Mouse (Mus musculus) heart, postnatal 25 days (tissue): ENCODE data around the gene Neurl1b. TPM values are rescaled to one million over a fixed set of nuclear protein-coding genes. Genes with fewer than 3 reads are reported as not detected.

Experiments used
- DNase-seq: peaks from one replicate; pipeline ENCODE4 v3.0.0; 2022; ENCODE audit warnings: low spot score
- intact Hi-C: fragments of 180-260 bp; cut with DNase I; formaldehyde crosslinking; loops from one replicate; pipeline ENCODE4 v1.15.1; 2025
- total RNA-seq, 2 experiments: library from RNA; stranded (reverse); gene quantifications; 2 replicates each; pipeline ENCODE4 v1.2.3; 2021

The Neurl1b gene
- total RNA-seq, 2 experiments from 2014 or later = 4.7 to 6.3 TPM

DNA sequence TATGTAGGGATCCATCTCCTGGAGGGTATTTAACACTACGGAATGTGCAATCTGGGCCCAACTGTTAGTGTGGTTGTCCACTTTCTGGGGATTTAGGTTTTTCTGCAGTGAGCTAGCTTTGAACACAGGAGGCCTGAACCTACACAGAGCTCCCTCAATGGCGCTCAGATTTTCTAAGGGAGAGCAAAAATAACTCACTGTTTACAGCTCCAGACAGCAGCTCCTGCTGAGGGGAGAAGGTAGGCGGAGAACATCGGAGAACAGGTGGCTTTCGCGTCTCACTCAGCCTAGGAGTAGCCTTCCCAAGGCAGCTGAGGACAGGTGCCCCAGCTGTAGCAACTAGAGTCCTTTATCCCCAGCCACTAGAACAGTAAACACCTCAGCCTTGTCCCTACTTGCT lies 27.6 kb downstream of the Neurl1b start:
- intact Hi-C loops = no loop called here
- no peak for DNase-seq

DNA sequence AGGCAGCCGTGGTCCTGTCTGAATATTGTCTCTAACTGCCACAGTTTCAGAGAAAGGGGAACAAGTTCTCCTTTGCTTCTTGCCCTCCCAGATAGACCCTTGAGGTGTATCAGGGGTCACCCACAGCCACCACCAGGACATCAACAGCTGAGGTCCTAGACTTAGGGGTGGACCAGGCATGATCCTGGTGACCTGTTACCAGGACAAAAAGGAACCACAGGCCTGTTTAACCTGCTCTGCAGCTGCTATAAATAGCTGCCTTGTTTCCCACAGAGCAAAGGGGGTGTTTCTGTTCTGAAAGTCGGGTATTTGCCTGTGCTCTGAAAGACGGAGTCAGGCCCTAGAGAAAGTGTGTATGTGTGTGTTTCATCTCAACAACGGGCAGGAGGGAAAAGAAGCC lies 29.2 kb downstream of the Neurl1b start:
- intact Hi-C loops = no loop called here

DNA sequence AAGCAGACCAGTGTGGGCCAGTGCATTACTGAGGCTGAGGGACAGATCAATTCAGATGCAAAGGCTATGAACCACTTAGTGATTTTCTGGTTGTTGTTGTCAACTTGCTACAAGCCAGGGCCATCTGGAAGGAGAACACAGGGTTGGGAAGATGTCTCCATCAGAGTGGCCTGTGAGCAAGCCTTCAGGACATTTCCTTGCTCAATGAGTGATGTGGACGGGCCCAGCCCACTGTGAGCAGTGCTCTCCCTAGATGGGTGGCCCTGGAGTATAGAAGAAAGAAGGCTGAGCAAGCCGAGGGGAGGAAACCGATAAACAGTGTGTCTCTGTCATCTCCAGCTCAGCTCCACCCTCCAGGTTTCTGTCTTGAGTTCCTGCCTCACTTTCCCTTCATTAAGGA lies 34.8 kb downstream of the Neurl1b start:
- DNase-seq = no peak
- intact Hi-C loops = no loop called here

More for the DNA sequence above, 29.2 kb downstream of the Neurl1b start:
- no peak for DNase-seq

DNA sequence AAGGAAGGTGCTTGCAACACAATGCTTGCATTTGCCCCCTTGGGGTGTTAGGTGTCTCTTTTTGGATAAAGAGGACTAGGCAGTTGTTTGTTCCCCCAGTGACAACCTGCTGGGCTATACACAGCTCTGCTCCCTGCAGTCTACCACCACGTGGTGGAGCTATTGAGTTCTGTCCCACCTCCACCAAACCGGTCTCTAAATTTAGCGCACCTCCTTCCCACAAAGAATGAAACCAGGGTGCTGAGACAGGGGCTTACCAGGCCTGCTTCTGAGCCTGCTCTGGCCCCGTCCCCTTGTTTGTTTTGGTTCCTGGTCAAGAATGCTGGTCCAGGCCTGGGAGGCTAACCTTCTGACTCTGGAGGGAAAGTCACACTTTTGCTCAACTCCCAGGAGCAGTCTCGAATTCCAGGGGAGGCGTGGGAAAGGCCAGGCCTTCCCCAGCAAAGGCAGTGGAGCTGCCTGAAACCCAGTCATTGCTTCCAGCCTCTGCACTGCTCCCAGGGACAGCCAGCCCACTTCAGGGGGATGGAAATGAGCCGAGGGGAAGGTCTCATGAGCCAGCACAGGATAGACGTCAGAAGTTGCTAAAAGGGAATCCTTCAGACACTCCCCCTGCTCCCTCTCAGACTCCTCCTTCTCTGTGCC lies 37.1 kb downstream of the Neurl1b start:
- intact Hi-C loops = loop anchor here (1.0 kb wide), 1 partner anchor 137 kb away; no protein-coding TSS in a partner anchor

DNA sequence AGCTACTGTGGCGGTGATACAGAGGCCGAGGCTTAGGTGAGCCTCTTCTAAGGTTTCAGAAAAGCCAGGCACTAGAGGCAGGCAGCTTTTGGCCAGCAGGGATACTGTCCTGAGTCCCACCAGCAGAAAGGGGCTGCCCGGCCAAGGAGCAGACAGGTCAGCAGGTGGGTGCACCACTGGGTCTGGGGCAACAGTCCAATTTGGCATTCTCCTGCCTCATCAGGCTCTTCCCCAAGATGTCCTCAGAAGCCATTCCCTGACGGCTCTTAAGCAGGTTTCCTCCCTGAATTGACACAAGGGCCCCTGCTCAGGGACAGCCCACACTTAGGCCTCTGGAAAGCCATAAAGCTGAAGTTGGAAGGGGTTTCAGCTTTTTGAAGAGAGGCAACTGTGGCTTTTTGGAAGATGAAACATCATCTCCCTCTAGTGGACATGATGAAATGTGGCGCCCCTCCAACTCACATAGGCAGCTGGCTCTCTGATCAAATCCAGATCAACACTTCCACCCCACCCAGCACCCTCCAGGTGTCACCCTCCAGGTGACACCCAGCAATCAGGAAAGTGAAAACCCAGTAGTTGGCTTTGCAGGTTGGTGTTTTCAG lies 37.8 kb downstream of the Neurl1b start:
- intact Hi-C loops = loop anchor here (1.0 kb wide), 1 partner anchor 138 kb away; no protein-coding TSS in a partner anchor
- peak; percentile 40 for DNase-seq

More for the DNA sequence above, 37.1 kb downstream of the Neurl1b start:
- peak; percentile 44 for DNase-seq

DNA sequence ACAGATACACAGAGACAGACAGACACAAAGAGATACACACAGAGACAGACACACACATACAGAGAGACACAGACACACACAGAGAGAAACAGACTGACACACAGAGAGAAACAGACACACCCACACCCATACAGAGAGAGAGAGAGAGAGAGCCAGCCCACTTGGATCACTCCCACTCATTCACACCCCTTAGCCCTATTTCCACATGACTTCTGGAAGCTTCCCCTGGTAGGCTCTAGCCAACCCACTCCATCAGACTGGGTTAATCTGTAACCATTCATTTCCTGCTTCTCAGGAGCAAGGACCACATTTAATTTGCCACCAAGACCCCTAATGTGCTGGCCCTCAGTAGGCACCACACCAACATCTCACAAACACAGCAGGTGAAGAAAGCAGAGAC lies 42.9 kb downstream of the Neurl1b start:
- DNase-seq = no peak
- intact Hi-C loops = no loop called here

DNA sequence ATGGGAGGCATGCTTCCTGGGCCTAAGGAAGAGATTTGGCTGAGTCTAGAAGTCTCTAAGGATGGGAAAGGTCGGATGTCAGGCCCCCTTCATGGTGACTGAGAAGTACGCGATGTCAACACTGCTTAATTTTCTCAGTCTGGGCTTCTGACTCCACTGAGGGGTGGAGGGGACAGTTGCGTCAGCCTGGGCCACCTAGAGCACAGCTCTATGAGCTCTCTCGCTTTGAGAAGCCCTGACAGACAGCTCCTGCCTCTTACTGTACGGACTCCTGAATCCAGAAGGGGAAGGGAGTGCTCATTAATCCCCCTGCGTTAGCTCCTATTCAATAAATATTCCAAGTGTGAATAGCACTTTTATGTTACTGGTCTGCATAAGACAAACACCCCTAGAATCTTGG lies 43.4 kb downstream of the Neurl1b start:
- intact Hi-C loops = no loop called here
- no peak for DNase-seq

DNA sequence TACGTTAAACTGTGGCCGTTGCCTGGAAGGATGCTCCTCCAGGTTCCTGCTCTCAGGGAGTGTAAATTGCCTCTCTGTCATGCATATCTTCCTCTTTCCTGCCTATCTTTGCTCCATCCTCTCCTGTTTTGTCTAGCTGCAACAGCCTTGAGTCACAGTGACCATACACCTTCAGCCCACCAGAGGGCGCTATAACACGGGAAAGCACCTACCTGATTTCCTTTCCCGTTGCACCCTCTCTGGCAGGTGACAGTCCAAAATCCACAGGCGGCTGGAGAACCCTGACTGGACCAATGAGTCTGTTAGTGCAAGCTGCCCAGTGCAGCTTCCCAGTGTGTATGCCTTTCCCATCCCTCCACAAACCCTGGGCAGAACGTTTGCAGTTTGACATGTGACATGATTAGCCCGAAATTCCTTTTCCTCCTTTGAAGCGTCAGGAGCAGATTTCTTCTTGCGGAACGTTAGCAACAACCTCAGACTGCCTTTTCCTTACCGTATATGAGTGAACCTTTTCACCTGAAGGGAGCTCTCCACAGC lies 48.1 kb downstream of the Neurl1b start:
- DNase-seq = peak; percentile 44
- intact Hi-C loops = loop anchor here (5.0 kb wide), 2 partner anchors 320 to 425 kb away; partner anchors contain the start of gene Bnip1

DNA sequence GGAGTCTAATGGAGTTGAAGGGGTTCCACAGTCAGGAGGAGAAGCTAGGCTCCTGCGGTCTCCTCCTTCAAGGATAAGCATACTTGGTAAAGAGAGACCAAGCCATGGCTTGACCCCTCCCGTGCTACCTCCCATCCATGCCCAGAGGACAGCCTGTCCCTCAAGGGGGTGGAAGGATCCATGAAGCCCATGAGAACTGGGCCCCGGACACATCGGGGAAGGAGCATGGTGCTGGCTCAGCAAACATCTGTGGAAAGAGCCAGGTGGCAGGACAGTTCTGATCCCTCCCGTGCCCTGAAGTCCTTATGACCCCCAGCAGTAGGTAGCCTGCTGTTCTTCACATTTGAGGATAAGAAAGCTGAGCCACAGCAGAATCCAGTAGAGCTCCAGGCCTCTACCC lies 48.8 kb downstream of the Neurl1b start:
- DNase-seq = no peak
- intact Hi-C loops = loop anchor here (5.0 kb wide), 2 partner anchors 319 to 424 kb away; partner anchors contain the start of gene Bnip1

DNA sequence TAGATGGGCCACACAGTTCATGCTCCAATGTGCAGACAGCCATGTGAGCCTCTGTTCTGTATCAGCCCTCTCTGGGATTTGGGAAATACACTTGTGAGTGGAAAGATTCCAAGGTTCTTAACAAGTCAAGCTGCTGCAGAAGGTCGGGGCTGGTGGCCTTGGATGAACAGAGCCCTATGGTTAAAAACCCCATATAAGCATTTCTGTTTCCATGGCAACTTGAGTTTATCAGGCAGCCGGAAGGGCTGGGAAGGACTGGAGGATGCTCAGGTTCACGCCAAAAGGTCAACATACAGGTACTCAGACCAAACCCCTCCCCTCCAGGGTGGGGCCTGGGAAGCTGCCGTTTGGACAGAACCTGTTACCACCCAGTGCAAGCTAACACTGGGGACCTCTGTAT lies 49.4 kb downstream of the Neurl1b start:
- no peak for DNase-seq
- intact Hi-C loops = loop anchor here (5.0 kb wide), 2 partner anchors 318 to 423 kb away; partner anchors contain the start of gene Bnip1

DNA sequence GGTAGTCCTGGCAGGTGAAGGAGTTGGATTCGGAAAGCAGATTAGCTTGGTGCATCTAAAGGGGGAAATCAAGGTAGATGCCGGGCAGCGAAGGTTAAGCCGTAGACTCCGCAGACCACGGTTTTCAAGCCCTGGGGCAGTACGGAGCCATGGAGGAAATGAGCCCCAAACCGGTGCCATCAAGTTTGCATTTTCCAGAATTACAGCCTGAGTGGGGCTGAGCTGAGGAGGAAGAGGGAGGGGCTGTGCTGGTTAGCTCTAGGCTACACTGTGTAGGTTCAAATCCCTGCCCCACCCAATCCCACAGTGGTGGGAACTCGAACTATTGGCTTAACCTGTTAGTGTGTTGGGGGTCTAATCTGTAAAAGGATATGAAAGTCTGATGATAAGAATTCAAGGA lies 49.9 kb downstream of the Neurl1b start:
- DNase-seq = no peak
- intact Hi-C loops = loop anchor here (5.0 kb wide), 2 partner anchors 318 to 423 kb away; partner anchors contain the start of gene Bnip1

DNA sequence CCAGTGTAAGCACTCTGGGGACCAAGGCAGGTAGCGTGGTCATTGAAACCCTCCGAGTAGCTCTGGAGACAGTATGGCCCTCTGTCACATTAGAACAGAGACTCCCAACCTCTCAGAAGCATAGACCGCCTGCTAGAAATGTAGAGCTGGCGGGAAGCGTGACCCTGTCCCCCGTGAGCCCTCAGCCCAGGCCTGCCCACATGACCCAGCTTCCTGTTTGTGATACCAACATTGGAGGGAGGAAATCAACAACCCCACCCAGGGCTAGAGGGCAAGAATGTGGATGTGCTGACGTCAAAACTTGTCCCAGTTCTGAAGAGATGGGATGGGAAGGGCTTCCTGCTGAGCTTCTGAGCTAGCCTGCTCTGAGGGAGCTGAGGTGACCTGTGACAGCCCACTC lies 50.3 kb downstream of the Neurl1b start:
- intact Hi-C loops = loop anchor here (5.0 kb wide), 2 partner anchors 317 to 422 kb away; partner anchors contain the start of gene Bnip1
- peak; percentile 77 for DNase-seq

DNA sequence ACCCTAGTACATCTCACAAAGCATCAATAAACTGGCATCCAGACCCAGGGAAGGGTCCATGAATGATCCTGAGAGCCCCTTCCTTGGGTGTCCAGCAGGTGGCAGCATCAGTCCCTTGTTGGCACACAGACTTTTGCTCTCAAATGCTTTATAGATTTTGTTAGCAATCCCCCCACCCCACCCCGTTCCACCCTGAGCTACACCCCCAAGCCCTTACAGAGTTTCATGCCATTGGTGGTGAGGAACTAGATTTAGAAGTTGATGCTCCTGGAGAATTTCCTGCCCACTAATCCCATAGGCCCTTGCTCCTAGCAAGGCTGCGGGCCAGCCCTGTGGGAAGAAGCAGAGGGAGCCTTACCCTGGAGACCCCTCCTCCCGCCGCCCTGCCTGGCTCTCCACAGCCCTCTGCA lies 52.1 kb downstream of the Neurl1b start:
- intact Hi-C loops = loop anchor here (1.0 to 2.0 kb wide), 3 partner anchors 41 to 172 kb away; no protein-coding TSS in a partner anchor
- DNase-seq = peak; percentile 60

DNA sequence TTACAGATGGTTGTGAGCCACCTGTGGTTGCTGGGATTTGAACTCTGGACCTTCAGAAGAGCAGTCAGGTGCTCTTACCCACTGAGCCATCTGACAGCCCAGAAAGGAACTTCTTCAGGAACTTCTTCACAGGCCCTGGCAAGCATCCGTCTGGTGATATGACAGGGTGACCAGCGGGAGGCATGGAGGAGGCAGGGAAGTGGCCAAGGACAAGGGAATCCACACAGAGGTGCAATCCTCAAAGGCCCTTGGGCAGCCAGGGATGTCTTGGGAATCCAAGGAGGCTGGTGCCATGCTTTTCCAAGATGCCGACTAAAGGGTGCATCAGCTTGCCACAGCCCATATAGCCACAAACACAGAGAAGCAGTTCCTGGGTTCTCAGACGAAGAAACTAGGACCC lies 53.0 kb downstream of the Neurl1b start:
- intact Hi-C loops = loop anchor here (2.0 kb wide), 1 partner anchor 129 kb away; no protein-coding TSS in a partner anchor
- no peak for DNase-seq

DNA sequence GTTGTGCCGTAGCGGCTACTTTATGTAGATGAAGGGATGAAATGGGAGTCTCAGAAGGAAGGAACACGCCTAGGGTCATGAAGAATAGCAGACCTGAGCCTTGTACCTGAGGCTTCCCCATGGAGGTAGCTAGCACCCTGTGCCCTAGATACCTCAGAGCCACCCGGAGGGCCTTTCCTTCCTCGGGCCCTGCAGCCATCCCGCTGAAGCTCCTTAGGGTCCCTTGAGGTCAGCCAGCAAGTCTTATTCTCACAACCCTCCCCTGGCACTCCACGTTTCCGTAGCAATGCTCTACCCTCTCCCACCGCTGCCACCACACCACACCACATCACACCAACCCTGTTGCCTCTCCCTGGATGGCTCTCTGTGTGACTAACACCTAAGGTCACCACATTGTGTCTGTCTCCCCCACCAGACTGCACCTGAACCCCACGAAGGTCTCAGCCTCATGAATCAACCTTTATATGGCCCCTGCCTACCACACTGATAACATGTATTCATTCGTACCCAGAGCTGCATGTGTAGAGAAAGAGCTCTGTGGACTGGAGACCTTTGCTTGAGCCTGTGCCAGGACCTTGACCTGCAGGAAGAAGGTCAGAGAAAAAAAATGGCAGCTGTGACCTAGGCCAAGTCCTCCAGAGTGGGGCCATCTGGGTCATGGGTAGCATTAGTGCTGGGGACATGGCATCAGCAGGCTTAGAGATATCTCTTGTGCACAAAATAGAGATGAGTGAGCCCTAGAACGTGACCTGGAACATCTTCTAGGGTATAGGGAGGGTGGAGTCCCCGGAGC lies 53.7 kb downstream of the Neurl1b start:
- intact Hi-C loops = no loop called here

DNA sequence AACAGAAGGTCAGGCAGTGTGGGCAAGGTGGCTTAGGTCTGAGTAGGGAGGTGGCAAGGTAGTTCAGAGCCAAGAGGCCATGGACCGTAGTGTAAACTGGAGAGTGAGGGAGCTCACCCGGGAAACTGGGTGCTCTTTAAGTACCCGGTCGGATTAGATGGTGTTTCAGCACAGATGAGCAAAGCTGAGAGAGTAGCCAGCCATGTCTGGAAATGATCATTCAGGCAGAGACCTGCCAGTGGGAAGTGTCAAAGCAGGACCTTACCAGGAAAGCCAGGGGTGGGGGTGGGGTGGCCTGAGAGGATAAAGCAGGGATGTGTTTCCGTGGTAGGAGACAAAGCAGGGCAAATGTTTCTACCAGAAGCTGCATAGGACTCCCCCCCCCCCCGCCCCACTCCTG lies 62.2 kb downstream of the Neurl1b start:
- no peak for DNase-seq
- intact Hi-C loops = no loop called here

More for the DNA sequence above, 53.7 kb downstream of the Neurl1b start:
- DNase-seq = no peak

DNA sequence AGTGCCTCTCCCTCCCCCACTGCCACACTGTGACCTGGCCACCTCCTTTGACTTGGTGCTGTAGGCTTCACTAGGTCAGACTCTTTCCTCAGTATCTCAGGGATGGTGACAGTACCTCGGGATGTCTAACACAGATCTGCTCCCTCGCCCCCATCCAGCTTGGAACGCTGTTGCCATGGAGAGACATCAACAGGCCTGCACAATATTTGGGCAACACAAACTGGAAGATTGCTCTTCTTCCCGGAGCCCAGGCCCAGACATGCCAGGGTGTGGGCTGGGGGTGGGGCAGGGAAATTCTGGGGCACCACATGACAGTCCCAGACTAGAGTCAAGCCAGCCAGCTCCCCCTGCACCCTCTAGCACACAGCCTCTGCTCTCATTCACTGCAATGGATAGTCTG lies 64.0 kb downstream of the Neurl1b start:
- DNase-seq = peak; percentile 32
- intact Hi-C loops = no loop called here

DNA sequence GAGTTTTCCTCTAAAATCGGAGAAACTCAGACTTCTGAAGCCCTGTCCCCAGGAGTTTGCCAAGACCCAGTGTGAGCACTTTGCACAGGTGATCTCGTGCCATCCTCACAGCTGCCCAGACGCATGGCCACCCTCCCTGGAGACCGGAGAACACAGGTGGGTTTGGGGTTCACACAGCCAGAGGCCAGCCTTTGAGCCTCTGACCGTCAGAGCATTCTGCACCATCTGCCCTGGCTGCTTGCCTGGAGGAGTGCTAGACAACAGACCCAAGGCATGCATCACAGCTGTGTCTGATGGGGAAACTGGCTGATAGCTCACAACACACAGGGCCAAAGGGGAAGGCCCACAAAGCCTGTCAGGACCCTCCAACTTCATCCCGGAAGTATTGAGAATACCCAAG lies 65.0 kb downstream of the Neurl1b start:
- intact Hi-C loops = loop anchor here (10.0 kb wide), 1 partner anchor 365 kb away; the partner anchor contains the start of gene Nkx2-5
- no peak for DNase-seq

DNA sequence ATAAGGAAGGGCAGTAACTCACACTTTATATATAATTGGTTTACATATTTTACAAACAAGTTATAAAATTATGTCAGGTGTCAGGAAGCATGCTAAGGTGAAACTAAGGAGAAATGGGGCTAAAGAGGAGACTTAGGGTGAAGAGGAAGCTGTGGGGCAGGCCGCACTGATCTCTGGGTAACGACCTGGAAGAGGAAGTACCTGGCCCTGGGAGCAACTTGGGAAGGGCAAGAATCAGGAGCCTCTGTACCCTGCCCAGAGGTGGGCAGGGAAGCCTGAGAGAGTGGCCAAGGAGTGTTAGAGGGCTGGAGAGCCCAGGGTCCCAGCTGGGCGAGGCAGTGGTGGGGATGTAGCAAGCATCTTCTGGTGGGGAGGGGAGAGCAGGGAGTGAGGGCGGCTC lies 66.3 kb downstream of the Neurl1b start:
- no peak for DNase-seq
- intact Hi-C loops = loop anchor here (10.0 kb wide), 1 partner anchor 364 kb away; the partner anchor contains the start of gene Nkx2-5
